Mouse (Mus musculus): ENCODE data around the gene Gm37419. TPM values are rescaled to one million over a fixed set of nuclear protein-coding genes. Genes with fewer than 3 reads are reported as not detected.

Gm37419 gene
- total and polyA plus RNA-seq, 3 experiments: not detected

DNA sequence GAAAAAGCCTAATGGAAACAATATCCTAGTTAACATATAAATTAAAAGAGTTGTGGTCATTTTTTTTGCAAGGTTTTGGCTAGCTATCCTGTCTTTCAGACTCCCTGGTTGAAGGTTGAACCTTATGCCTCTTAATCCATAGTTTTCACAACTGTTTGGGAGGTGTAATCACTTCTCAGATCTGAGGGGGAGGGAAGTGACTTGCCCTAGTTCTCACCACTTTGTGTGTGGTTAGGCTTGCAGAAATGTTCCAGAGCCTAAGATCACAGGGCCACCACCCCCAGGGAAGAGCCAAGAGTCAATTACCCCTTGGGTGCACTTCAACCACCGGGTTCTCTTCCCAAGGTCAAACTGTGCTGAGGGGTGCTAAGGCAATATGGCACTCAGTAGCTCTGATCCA, 33.4 kb downstream of the Gm37419 start:
- Histone ChIP-seq H3K9ac (ENCODE audit: control insufficient read depth, low read depth, low read length, poor library complexity, severe bottlenecking) (no peak overlapping the region), H3K4me1 (ENCODE audit: control insufficient read depth in 1 of 2, insufficient read depth in 2 of 2, low read length in 2 of 2) (no peaks in the 10 kb centered on the region), H3K4me3 (ENCODE audit: control insufficient read depth in 1 of 2, insufficient read depth in 1 of 2, low read depth in 2 of 2, low read length in 2 of 2) (no peak overlapping the region), H3K9me3 (replicated peaks; ENCODE audit: insufficient read depth, low read length) (no peaks in the 10 kb centered on the region), H3K36me3 (ENCODE audit: control insufficient read depth in 1 of 2, insufficient read depth in 2 of 2, low read length in 2 of 2) (no peaks in the 10 kb centered on the region), H3K27ac (ENCODE audit: control insufficient read depth, low read depth, low read length) (no peak overlapping the region), H3K79me2 (ENCODE audit: control insufficient read depth, insufficient read depth, low read length, poor library complexity) (no peaks in the 10 kb centered on the region), H3K27me3 (ENCODE audit: control insufficient read depth in 1 of 2, insufficient read depth in 2 of 2, low read length in 2 of 2) (no peaks in the 10 kb centered on the region)
- no peak for DNase-seq (ENCODE audit: low read depth, low spot score)
- no peak for TF ChIP-seq CTCF (IDR thresholded peaks at IDR 0.05 in 2 of 3, conservative IDR thresholded peaks at IDR 0.05 in 1 of 3; ENCODE audit: control insufficient read depth in 1 of 3, insufficient read depth in 1 of 3, low read depth in 2 of 3, low read length in 3 of 3, poor library complexity in 1 of 3, severe bottlenecking in 1 of 3)
- TF ChIP-seq SMC3 (IDR thresholded peaks at IDR 0.05; ENCODE audit: low read depth, low read length): no peak
- no peak for TF ChIP-seq TAL1 (IDR thresholded peaks at IDR 0.05; ENCODE audit: low read length)

DNA sequence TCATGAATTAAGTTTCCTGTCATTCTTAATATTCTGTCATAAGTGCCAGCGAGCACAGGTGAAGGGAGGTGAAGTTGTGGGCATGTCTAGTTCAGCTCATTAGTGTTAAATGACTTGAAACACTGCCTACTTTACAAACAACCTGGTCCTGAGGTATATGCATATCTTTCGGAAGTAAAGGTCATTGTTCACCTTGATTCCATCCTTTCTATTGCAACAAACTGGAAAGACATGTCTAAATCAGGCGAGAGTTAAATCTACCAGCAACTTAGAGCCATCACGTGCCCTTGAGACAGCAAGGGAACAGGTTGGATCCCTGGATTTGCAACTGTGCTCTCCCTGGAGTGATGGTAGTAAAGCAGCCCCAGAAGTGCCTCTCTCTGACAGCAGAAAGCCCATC, 34.3 kb downstream of the Gm37419 start:
- Histone ChIP-seq H3K27me3 (ENCODE audit: control insufficient read depth in 1 of 2, insufficient read depth in 2 of 2, low read length in 2 of 2) (no peaks in the 10 kb centered on the region), H3K9me3 (replicated peaks; ENCODE audit: insufficient read depth, low read length) (no peaks in the 10 kb centered on the region), H3K36me3 (ENCODE audit: control insufficient read depth in 1 of 2, insufficient read depth in 2 of 2, low read length in 2 of 2) (no peaks in the 10 kb centered on the region), H3K4me1 (ENCODE audit: control insufficient read depth in 1 of 2, insufficient read depth in 2 of 2, low read length in 2 of 2) (no peaks in the 10 kb centered on the region), H3K27ac (ENCODE audit: control insufficient read depth, low read depth, low read length) (no peak overlapping the region), H3K4me3 (ENCODE audit: control insufficient read depth in 1 of 2, insufficient read depth in 1 of 2, low read depth in 2 of 2, low read length in 2 of 2) (no peak overlapping the region), H3K79me2 (ENCODE audit: control insufficient read depth, insufficient read depth, low read length, poor library complexity) (no peaks in the 10 kb centered on the region), H3K9ac (ENCODE audit: control insufficient read depth, low read depth, low read length, poor library complexity, severe bottlenecking) (no peak overlapping the region)
- TF ChIP-seq RAD21 (IDR thresholded peaks at IDR 0.05; ENCODE audit: low read depth, low read length) (no peak), ELF1 (IDR thresholded peaks at IDR 0.05; ENCODE audit: low read depth, low read length) (no peak), KAT2A (conservative IDR thresholded peaks at IDR 0.05; ENCODE audit: low read depth, low read length) (no peak)
- no peak for DNase-seq (ENCODE audit: low read depth, low spot score)

DNA sequence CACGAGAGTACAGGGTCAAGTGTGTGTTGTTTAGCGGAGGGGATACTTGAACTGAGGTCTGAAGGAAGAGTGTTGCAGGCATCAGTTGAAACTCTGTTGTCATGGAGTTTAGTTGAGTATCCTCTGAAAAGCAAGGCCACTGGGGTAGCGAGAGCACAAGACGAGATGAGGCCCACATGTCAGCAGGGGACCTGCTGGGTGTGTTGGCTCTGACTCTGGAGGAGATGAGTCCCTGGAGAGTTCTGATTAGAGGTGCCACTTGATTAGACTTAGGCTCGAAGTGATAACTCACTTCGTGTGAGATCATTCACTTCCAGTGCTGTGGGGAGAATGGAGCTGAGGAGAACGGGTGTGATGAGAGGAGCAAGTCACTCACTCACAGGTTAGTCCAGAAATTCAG, 37.2 kb downstream of the Gm37419 start:
- Histone ChIP-seq H3K27me3 (ENCODE audit: control insufficient read depth in 1 of 2, insufficient read depth in 2 of 2, low read length in 2 of 2) (no peaks in the 10 kb centered on the region), H3K4me1 (ENCODE audit: control insufficient read depth in 1 of 2, insufficient read depth in 2 of 2, low read length in 2 of 2) (no peaks in the 10 kb centered on the region), H3K9ac (ENCODE audit: control insufficient read depth, low read depth, low read length, poor library complexity, severe bottlenecking) (no peak overlapping the region), H3K36me3 (ENCODE audit: control insufficient read depth in 1 of 2, insufficient read depth in 2 of 2, low read length in 2 of 2) (no peaks in the 10 kb centered on the region), H3K9me3 (replicated peaks; ENCODE audit: insufficient read depth, low read length) (no peaks in the 10 kb centered on the region), H3K79me2 (ENCODE audit: control insufficient read depth, insufficient read depth, low read length, poor library complexity) (no peaks in the 10 kb centered on the region), H3K27ac (ENCODE audit: control insufficient read depth, low read depth, low read length) (no peak overlapping the region), H3K4me3 (ENCODE audit: control insufficient read depth in 1 of 2, insufficient read depth in 1 of 2, low read depth in 2 of 2, low read length in 2 of 2) (no peak overlapping the region)
- TF ChIP-seq SMC3 (IDR thresholded peaks at IDR 0.05; ENCODE audit: low read depth, low read length): no peak
- TF ChIP-seq KAT2A (conservative IDR thresholded peaks at IDR 0.05; ENCODE audit: low read depth, low read length): no peak
- TF ChIP-seq TAL1 (IDR thresholded peaks at IDR 0.05; ENCODE audit: low read length): no peak
- no peak for TF ChIP-seq GATA1 (IDR thresholded peaks at IDR 0.05; ENCODE audit: low read depth, low read length)
- TF ChIP-seq GABPA (IDR thresholded peaks at IDR 0.05; ENCODE audit: low read depth, low read length): no peak
- TF ChIP-seq ZKSCAN1 (IDR thresholded peaks at IDR 0.05; ENCODE audit: low read depth, low read length): no peak
- no peak for TF ChIP-seq CHD1 (IDR thresholded peaks at IDR 0.05; ENCODE audit: low read depth, low read length)
- no peak for TF ChIP-seq ZMIZ1 (IDR thresholded peaks at IDR 0.05; ENCODE audit: low read depth, low read length)
- no peak for TF ChIP-seq POLR2AphosphoS2 (IDR thresholded peaks at IDR 0.05; ENCODE audit: low read length)
- TF ChIP-seq MXI1 (IDR thresholded peaks at IDR 0.05; ENCODE audit: low read depth, low read length): no peak
- TF ChIP-seq JUND (IDR thresholded peaks at IDR 0.05; ENCODE audit: low read depth, low read length): no peak
- no peak for TF ChIP-seq ELF1 (IDR thresholded peaks at IDR 0.05; ENCODE audit: low read depth, low read length)
- TF ChIP-seq MYB (IDR thresholded peaks at IDR 0.05; ENCODE audit: low read depth, low read length): no peak
- TF ChIP-seq USF1 (IDR thresholded peaks at IDR 0.05; ENCODE audit: low read depth, low read length): no peak
- TF ChIP-seq BHLHE40 (IDR thresholded peaks at IDR 0.05; ENCODE audit: borderline replicate concordance, low read depth, low read length): no peak
- TF ChIP-seq SIN3A (IDR thresholded peaks at IDR 0.05; ENCODE audit: low read length): no peak
- TF ChIP-seq CHD2 (IDR thresholded peaks at IDR 0.05; ENCODE audit: low read length): no peak
- no peak for DNase-seq (ENCODE audit: low read depth, low spot score)

Measured in MEL (cell line).